Mouse (Mus musculus): Measurements from ENCODE around the gene Shb.

DNA sequence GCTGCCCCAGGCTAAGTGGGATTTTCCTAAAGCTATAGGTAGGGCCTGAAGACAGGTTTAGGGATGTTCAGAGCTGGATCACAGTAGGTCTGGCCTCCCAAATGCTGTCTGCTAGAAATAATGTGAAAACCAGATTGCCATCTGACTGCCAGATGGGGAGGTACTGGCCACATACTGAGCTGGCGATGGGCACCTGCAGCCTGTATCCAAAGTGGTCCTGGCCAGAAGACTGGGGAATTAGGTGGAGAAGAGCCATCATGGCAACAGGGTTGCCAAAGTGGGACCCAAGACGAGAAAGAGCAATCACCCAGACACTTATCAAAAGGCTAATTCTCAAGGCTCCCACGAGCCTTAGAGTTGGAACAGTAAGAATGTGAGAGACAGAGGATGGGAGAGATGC, 6.1 kb downstream of the Shb start:
- no peak for TF ChIP-seq POLR2A (IDR thresholded peaks at IDR 0.05; ENCODE audit: borderline replicate concordance, control insufficient read depth, low read depth, low read length)
- no peak for TF ChIP-seq CTCF (IDR thresholded peaks at IDR 0.05; ENCODE audit: control insufficient read depth, insufficient read depth, low read length)

Data from bone marrow, adult 2 months (tissue).